Mouse (Mus musculus): ENCODE measurements at regions not wholly inside any gene's neighbourhood (a gene's known extent, or its start where the extent isn't known, plus 50 kb on each side); places are given as distances from the start of the nearest gene placed in this dataset.

DNA sequence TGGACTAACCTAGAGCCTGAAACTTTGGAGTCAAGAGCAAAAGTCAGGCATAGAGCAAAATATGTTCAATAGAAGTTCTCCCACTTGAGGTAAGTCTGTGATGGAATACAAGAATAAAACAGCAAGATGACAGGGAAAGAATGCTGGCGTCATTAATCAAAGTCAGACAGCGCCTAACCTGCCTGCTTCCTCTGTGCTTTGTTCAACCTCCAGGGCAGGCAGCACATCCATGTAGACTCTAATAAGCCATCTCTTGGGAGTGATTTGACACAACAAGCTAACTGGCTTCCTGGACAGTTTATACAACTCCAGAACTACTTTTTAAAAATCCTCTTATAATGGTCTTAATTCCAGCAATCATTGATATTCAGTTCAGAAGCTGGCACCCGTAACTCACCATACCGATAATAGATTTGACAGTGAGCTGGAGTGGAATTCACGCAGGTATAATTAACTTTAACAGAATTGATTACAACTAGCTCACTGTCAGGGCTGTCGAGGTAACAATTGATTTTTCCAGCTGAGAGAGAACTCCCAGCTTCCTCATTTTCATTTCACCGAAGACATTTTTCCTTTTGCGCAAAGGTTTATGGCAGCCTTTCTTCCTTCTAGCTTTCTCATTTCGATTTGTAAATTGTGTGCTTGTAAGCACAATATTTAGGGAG, 462.6 kb downstream of the Tmem135 start:
- Histone ChIP-seq H3K27ac (no peak overlapping the region), H3K4me1 (no peaks in the 10 kb centered on the region), H3K27me3 (no peaks in the 10 kb centered on the region), H3K4me3 (no peak overlapping the region), H3K9me3 (no peaks in the 10 kb centered on the region), H3K36me3 (no peaks in the 10 kb centered on the region), H3K9ac (no peak overlapping the region), H3K4me2 (no peak overlapping the region)
- WGBS, result 73% methylated on average over 9 of the region's 9 CpGs
- no peak for ATAC-seq (ENCODE audit: insufficient number of reproducible peaks, low FRiP score, low TSS enrichment, low read depth)

GRCm38 (mm10) chr7:88940196-88940595, 463.8 kb downstream of the Tmem135 start:
- Histone ChIP-seq H3K4me2 (no peak overlapping the region), H3K4me3 (no peak overlapping the region), H3K27me3 (no peaks in the 10 kb centered on the region), H3K9ac (no peak overlapping the region), H3K9me3 (no peaks in the 10 kb centered on the region), H3K4me1 (no peaks in the 10 kb centered on the region), H3K36me3 (no peaks in the 10 kb centered on the region), H3K27ac (no peak overlapping the region)
- WGBS, result 82% methylated on average over 2 of the region's 2 CpGs
- ATAC-seq (ENCODE audit: insufficient number of reproducible peaks, low FRiP score, low TSS enrichment, low read depth), result no peak

- no peak overlapping the region for H3K9ac ChIP-seq
- H3K4me2 ChIP-seq, result no peak overlapping the region
- no peaks in the 10 kb centered on the region for H3K9me3 ChIP-seq
- no peaks in the 10 kb centered on the region for H3K27me3 ChIP-seq
- no peaks in the 10 kb centered on the region for H3K4me1 ChIP-seq
- no peaks in the 10 kb centered on the region for H3K36me3 ChIP-seq
- 78% methylated on average over 6 of the region's 6 CpGs for WGBS
- H3K4me3 ChIP-seq, result no peak overlapping the region
- no peak overlapping the region for H3K27ac ChIP-seq
- ATAC-seq (ENCODE audit: insufficient number of reproducible peaks, low FRiP score, low TSS enrichment, low read depth), result no peak
These were observed 475.7 kb downstream of the Tmem135 start for GRCm38 (mm10) chr7:88928245-88928795.
